Mouse (Mus musculus) limb, embryonic 11.5 days (tissue): ENCODE results near the gene AI854703. TPM values are rescaled to one million over a fixed set of nuclear protein-coding genes. Genes with fewer than 3 reads are reported as not detected.

Experiments used
- ATAC-seq: fragments of 200-750 bp; cut with Nextera tagmentation; 2 replicates; pipeline ENCODE4 v1.8.0; 2017; ENCODE audit warnings: low read depth; ENCODE audit not compliant: insufficient number of reproducible peaks, low FRiP score, low TSS enrichment
- DNase-seq: peaks from one replicate; pipeline ENCODE4 v3.0.0-alpha.2; 2015; ENCODE audit warnings: low spot score
- H3K27ac ChIP-seq: fragments of 300-500 bp; sonication (generic); replicated peaks from 2 replicates; pipeline ENCODE4 v1.5.1; 2014; ENCODE audit warnings: low read depth, mild to moderate bottlenecking, low read length
- H3K27me3 ChIP-seq: fragments of 300-500 bp; sonication (generic); 2 replicates; pipeline ENCODE4 v1.6.1; 2014; ENCODE audit warnings: mild to moderate bottlenecking, low read length, mixed read lengths; ENCODE audit not compliant: control insufficient read depth, insufficient read depth
- H3K36me3 ChIP-seq: fragments of 300-500 bp; sonication (generic); 2 replicates; pipeline ENCODE4 v1.6.1; 2014; ENCODE audit warnings: mild to moderate bottlenecking, low read length, moderate library complexity, mixed read lengths; ENCODE audit not compliant: control insufficient read depth, insufficient read depth
- H3K4me1 ChIP-seq: fragments of 300-500 bp; sonication (generic); 2 replicates; pipeline ENCODE4 v1.6.1; 2014; ENCODE audit warnings: low read length, mixed read lengths; ENCODE audit not compliant: control insufficient read depth, insufficient read depth
- H3K4me2 ChIP-seq: fragments of 300-500 bp; sonication (generic); 2 replicates; pipeline ENCODE4 v1.6.1; 2014; ENCODE audit warnings: low read depth, mild to moderate bottlenecking, moderate library complexity; ENCODE audit not compliant: severe bottlenecking
- H3K4me3 ChIP-seq: fragments of 300-500 bp; sonication (generic); 2 replicates; pipeline ENCODE4 v1.5.1; 2014; ENCODE audit warnings: low read depth, low read length
- H3K9ac ChIP-seq: fragments of 300-500 bp; sonication (generic); 2 replicates; pipeline ENCODE4 v1.6.1; 2014; ENCODE audit warnings: mild to moderate bottlenecking, low read length
- H3K9me3 ChIP-seq: fragments of 300-500 bp; sonication (generic); 2 replicates; pipeline ENCODE4 v1.6.1; 2016; ENCODE audit warnings: low read length; ENCODE audit not compliant: control insufficient read depth
- WGBS: fragments of 180-500 bp; shearing (Covaris S2); extraction: QIAGEN DNeasy Blood & Tissue Kit; methylation state at CpG from one replicate; pipeline ENCODE4 v1.1.7; 2014; 5-methylcytosine and 5-hydroxymethylcytosine counted together
- polyA plus RNA-seq: library from polyadenylated mRNA; unstranded; fragments of >200 nt; fragmentation: Nextera tagmentation; extraction: Ambion mirVana; gene quantifications from 2 replicates; pipeline ENCODE4 v1.2.1, GENCODE M21; 2014

The AI854703 gene
- polyA plus RNA-seq, 1 experiment from 2014 or later: 0.83 TPM

DNA sequence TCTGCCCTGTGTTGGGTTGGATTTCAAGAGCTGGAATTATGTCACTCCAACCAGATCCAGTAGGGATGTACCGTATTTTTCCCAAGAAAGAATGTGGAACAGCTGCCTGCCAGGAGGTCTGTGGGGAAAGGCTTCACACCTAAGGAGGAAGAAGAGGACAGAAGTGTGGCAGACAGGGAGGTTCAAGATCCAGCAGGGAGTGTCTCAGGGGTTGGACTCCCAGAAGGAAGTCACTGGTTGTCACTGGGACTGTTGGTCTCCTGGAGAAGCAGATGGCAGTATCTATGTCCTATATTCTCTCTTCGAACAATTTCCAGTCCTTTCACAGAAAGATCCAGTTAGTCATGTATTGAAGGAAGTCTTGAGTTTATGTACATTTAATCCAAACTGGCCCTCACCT, 21.0 kb downstream of the AI854703 start:
- Histone ChIP-seq H3K27me3 (no peaks in the 10 kb centered on the region), H3K9me3 (no peaks in the 10 kb centered on the region), H3K27ac (no peak overlapping the region), H3K4me1 (no peaks in the 10 kb centered on the region), H3K36me3 (no peaks in the 10 kb centered on the region), H3K4me3 (no peak overlapping the region), H3K4me2 (no peak overlapping the region), H3K9ac (no peak overlapping the region)
- ATAC-seq: no peak
- no peak for DNase-seq
- WGBS: 83% methylated on average over 2 of the region's 2 CpGs

GRCm38 (mm10) chr6:48648779-48649178, 22.2 kb downstream of the AI854703 start:
- H3K4me1 ChIP-seq: no peaks in the 10 kb centered on the region
- no peak for DNase-seq
- no peaks in the 10 kb centered on the region for H3K9me3 ChIP-seq
- no peak for ATAC-seq
- H3K36me3 ChIP-seq: no peaks in the 10 kb centered on the region
- H3K27me3 ChIP-seq: no peaks in the 10 kb centered on the region
- no peak overlapping the region for H3K9ac ChIP-seq
- H3K27ac ChIP-seq: no peak overlapping the region
- H3K4me2 ChIP-seq: no peak overlapping the region
- WGBS: 91% methylated on average over 4 of the region's 4 CpGs
- no peak overlapping the region for H3K4me3 ChIP-seq

GRCm38 (mm10) chr6:48650041-48650440, 23.5 kb downstream of the AI854703 start:
- H3K4me2 ChIP-seq: no peak overlapping the region
- H3K4me3 ChIP-seq: no peak overlapping the region
- H3K9me3 ChIP-seq: no peaks in the 10 kb centered on the region
- H3K36me3 ChIP-seq: no peaks in the 10 kb centered on the region
- no peak overlapping the region for H3K9ac ChIP-seq
- H3K27ac ChIP-seq: no peak overlapping the region
- H3K27me3 ChIP-seq: no peaks in the 10 kb centered on the region
- ATAC-seq (no peak), DNase-seq (no peak)
- 91% methylated on average over 9 of the region's 9 CpGs for WGBS
- H3K4me1 ChIP-seq: no peaks in the 10 kb centered on the region

DNA sequence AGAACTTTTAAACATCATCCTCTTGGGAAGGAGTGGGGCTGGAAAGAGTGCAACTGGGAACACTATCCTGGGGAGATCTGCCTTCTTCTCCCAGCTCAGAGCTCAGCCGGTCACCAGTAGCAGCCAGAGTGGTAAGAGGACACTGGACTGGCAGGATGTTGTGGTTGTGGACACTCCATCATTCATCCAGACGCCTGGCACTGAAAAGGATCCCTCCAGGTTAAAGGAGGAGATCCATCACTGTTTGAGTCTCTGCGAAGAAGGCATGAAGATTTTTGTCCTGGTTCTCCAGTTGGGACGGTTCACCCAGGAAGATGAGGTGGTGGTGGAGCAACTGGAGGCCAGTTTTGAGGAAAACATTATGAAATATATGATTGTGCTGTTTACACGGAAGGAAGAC, 32.2 kb downstream of the AI854703 start:
- 68% methylated on average over 5 of the region's 5 CpGs for WGBS
- Histone ChIP-seq H3K36me3 (no peaks in the 10 kb centered on the region), H3K4me3 (no peak overlapping the region), H3K4me2 (no peak overlapping the region), H3K9me3 (no peaks in the 10 kb centered on the region), H3K27me3 (no peaks in the 10 kb centered on the region), H3K9ac (no peak overlapping the region), H3K4me1 (no peaks in the 10 kb centered on the region), H3K27ac (no peak overlapping the region)
- ATAC-seq (no peak), DNase-seq (no peak)

DNA sequence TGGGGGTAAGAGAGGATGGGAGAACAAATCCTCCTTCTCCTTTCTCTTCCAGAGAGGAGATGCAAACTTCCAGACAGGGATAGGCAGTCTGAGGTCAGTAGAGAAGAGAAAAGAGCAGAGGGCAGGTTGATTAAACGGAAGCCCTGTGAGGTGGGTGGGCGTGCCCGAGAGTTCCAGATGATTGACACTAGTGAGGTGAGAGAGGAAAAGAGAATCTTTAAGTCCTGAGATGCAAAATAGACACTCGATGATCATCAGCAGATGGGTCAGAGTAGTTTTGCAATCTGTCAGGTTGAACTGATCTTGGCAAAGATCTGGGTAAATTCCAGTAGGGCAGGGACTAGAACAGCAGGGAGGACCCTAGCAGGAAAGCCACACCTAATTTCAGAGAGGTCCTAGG, 38.2 kb downstream of the AI854703 start:
- WGBS: 83% methylated on average over 4 of the region's 4 CpGs
- Histone ChIP-seq H3K36me3 (no peaks in the 10 kb centered on the region), H3K9ac (no peak overlapping the region), H3K4me3 (no peak overlapping the region), H3K4me2 (no peak overlapping the region), H3K9me3 (no peaks in the 10 kb centered on the region), H3K27ac (no peak overlapping the region), H3K4me1 (no peaks in the 10 kb centered on the region), H3K27me3 (no peaks in the 10 kb centered on the region)
- no peak for DNase-seq
- ATAC-seq: no peak

- Histone ChIP-seq H3K4me1 (no peaks in the 10 kb centered on the region), H3K27me3 (no peaks in the 10 kb centered on the region), H3K27ac (no peak overlapping the region), H3K9ac (no peak overlapping the region), H3K36me3 (no peaks in the 10 kb centered on the region), H3K4me3 (no peak overlapping the region), H3K9me3 (no peaks in the 10 kb centered on the region), H3K4me2 (no peak overlapping the region)
- no peak for ATAC-seq
- DNase-seq: no peak
- WGBS: 92% methylated on average over 9 of the region's 9 CpGs
Observed at GRCm38 (mm10) chr6:48665471-48665870, 38.9 kb downstream of the AI854703 start.

DNA sequence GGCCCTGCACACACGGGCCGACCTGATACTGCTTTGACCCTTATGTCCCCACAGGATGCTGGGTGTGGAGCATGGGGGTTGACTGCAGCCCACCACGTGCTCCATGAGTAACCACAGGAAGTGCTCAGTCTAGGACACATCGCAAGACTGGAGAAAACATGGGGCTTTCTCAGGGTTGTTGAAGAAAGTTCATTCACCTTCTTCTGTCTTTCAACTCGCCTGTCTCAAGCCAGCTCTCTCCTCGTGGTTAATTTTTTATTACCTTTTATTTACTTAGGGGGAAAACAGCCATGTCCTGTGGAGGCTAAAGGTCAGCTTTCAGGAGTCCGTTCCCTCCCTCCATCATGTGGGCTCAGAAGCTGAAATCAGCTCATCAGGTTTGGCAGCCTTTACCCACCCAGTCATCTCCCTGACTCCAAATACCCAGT, 39.6 kb downstream of the AI854703 start:
- Histone ChIP-seq H3K4me3 (no peak overlapping the region), H3K4me2 (no peak overlapping the region), H3K9me3 (no peaks in the 10 kb centered on the region), H3K27ac (no peak overlapping the region), H3K27me3 (no peaks in the 10 kb centered on the region), H3K9ac (no peak overlapping the region), H3K36me3 (no peaks in the 10 kb centered on the region), H3K4me1 (no peaks in the 10 kb centered on the region)
- WGBS: 40% methylated on average over 7 of the region's 7 CpGs
- DNase-seq (no peak), ATAC-seq (no peak)

DNA sequence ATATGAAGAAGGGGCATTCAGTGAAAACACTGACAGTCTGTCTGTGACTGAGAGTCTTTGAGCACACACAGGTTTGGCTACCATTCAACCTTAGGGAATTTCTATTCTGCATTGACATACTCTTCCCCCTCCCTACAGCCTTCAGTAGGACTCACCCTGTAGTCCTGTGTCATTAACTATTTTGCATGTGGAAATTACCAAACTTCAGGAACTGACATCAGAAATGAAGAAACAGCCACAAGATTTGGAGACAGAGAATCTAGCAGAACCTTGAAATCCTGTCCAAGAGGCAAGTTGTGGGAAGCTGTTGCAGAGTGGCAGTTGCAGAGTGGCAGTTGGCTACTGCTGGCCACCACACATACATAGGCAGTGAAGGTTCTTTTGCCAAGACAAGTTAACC, 41.5 kb downstream of the AI854703 start:
- Histone ChIP-seq H3K9me3 (no peaks in the 10 kb centered on the region), H3K4me2 (no peak overlapping the region), H3K9ac (no peak overlapping the region), H3K4me3 (no peak overlapping the region), H3K36me3 (no peaks in the 10 kb centered on the region), H3K27me3 (no peaks in the 10 kb centered on the region), H3K4me1 (no peaks in the 10 kb centered on the region), H3K27ac (no peak overlapping the region)
- ATAC-seq (no peak), DNase-seq (no peak)

- no peak for ATAC-seq
- Histone ChIP-seq H3K4me2 (no peak overlapping the region), H3K9me3 (no peaks in the 10 kb centered on the region), H3K4me3 (no peak overlapping the region), H3K27ac (no peak overlapping the region), H3K36me3 (no peaks in the 10 kb centered on the region), H3K4me1 (no peaks in the 10 kb centered on the region), H3K9ac (no peak overlapping the region), H3K27me3 (no peaks in the 10 kb centered on the region)
- 66% methylated on average over 2 of the region's 2 CpGs for WGBS
- no peak for DNase-seq
Observed at GRCm38 (mm10) chr6:48669446-48669969, 42.9 kb downstream of the AI854703 start.
